Mouse (Mus musculus) ovary, postnatal 36 days (tissue): ENCODE results near the gene Ccn1.
A peak's percentile ranks its signal among the peaks of the same experiment; 100 is the strongest.

ENCODE experiments used
- DNase-seq: peaks from one replicate; pipeline ENCODE4 v3.0.0; 2022; ENCODE audit warnings: low spot score, mixed read lengths

Gene Ccn1

DNA sequence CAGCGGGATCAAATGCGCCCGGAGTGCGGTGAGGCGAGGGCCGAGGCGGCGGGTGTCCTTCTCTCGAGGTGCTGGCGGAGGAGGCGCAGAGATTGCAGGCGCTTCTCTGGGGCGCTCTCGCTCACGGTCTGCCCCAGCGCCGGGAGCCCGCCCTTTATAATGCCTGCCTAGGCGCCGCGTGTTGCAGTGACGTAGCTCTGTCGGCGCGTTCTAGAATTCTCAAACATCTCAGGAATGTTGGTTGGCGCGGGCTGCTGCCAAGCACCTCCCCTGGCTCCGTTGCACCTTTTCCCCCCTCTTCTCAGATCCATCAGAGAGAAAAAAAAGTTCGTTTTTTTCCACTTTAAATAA, at the start of gene Ccn1:
Ccn1 (minus strand) TSS at position 130 of the 351 bp plus-strand sequence.
- peak; percentile 84 for DNase-seq

DNA sequence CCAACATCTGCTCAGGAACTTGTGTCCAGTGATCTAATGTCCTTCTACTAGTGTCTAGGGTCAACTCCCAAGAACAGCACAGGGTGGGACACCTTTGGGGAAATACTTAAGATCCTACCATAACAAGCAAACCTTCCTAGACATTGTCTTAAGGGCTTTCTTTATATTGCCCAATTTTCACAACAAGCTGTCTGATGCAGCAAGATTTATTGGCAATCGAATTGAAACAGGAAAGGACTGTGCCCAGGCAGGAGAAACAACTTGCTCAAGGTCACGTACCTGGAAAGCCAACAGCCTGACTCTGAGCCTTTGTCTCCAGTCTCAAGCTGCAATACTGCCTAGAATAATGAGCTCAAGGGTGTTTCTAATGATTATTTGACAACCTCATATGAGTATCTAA, 43.6 kb upstream of the Ccn1 start:
- DNase-seq = no peak

DNA sequence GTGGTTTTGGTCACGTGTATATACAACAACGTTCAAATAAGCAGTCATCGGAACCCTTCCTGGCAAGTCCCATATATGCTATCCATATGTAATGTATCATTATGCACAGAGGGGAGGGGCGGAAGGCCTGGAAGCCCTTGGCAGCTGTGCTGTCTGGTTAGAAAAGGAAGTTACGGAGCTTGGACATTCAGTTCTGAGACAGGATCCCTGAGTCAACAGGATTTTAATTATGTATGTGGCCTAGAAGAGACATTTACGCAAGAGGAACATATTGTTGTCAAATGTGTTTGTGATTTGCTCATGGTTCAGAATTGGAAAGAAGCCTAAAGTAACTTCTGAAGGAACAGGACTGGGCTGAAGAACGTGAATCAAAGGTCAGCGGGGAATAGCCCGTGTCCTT, 42.3 kb upstream of the Ccn1 start:
- no peak for DNase-seq

DNA sequence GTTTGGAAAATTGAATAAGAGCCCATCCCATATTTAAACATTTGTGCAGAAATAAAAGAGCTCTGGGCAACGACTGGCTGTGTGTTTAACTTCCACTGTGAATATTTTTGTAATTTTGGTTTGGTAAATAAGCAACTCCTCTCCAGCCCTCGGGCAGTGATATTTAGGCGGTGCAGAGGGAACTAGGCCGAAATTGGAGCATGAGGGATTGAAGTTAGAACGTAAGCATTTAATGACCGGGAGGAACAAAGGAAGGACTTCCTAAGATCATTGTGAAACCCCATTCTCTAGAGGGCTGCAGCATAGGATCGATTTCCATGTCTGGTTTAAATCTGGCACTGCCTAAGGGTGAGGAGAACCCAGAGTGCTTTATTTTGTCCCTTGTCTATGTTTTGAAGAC, 41.6 kb upstream of the Ccn1 start:
- no peak for DNase-seq

DNA sequence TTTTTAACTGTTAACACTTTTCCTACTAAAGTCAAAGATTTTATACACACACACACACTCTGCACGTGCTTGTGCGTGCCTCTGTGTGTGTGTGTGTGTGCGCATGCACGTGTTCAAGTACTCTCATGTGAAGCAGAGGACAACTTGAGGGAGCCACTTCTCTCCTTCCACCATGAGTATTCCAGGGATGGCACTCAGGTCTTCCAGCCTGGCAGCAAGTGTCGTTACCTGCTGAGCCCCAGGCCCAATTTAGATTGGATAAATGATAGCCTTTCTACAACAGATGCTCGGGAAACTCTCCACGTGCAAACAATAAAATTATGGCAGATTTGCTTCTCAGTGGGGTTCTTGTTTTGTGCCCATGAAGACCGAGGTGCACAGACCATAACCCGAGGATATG, 39.5 kb upstream of the Ccn1 start:
- DNase-seq = no peak

DNA sequence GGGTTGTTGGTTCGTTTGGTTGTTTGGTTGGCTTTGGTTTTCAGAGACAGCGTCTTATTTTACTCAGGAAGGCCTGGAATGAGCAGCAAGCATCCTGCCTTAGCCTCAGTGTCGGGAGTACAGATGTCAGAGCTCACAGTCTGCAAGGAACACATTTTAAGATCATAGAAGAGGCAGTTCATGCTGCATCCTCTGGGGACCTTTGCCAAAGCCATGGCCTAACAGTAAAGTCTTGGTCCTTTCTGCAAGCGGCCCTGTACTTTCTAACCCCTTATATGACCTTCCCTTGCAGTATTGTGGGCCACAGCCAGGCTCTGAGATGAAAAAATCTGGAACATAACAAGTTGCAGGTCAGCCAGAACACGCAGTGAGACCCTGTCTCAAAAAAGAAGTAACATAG, 38.1 kb upstream of the Ccn1 start:
- DNase-seq = no peak

DNA sequence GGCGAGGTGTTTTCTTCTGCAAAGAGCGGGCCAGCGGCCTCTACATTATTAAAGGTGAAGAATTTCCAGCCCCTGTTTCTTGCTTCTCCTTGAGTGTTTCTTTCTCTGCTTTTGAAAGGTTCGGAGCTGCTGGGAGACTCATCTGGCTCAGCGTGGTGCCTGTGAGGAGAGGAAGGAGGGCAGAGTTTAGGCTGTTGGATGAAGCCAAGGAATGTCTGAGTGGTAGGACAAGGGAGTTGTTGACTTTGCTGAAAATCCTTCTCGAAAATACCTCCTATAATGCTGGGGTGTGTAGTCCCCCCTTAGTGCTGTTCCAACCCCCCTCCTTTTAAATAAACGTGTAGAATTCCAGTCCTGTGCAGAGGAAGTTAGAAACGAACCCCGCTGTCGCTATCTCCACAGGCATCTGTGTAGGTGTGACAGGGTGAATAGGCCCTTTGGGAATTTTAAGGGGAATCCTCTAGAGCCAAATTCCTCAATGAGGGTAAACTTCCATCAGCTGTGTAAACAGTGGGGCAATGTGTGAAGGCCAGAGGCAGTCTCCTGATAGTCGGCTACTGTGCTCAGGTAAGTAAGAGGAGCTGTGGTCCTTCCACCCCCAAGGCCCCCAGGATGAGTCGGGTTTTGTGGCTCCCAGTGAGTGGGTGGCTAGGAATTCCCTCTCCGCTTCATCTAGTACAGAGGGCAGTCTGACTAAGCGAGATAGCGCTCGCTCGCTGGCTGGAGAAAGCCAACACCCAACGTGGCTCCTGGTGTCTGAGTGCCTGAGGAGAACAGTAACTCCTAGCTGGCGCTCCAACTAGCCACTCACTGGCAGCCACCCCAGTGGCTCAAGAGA, 35.0 kb upstream of the Ccn1 start:
- DNase-seq = no peak

DNA sequence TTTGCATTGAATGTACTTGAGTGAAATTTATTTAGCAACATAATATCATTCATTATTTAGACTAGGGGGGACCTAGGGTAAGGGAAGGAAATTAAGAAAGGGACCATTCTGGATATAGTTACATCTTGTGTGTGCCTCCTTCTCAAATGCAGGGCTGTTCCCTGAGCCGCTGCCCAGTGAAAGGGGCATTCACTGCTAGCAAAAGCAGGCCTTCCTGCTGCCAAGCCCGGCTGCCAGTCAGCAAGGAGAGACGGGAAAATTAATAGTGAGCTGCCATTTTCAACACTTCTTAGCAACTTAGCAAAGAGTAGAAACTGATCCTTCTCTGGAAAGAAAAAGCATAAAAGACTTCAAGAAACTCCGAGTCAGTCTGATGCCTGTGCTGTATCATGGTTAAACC, 34.4 kb upstream of the Ccn1 start:
- no peak for DNase-seq

DNA sequence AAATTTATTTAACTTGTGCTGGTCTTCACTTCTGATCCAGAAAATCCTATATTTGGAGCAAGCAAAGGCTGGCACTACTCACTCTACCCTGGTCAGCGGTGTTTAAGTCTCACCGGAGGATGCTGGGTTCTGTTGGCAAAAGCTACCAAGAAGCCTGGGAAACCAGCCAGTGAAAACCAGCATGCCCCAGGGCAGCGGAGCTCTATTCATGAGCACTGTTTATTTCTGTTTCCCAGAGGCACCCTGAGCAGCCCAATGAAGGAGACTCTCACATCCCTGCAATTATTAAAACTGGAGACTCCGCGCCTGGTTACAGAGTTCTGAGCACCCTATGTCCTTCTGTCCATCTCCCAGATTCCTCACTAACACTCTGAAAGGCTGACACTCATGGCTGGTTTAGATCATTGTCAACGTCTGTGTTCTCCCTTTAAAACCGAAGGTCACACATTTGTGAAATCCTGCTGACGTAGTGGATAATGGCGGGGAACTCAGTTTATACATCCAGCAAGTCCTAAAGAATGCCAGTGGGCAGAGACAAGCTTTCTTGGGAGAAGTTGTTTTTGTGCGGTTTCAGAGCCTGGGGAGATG, 31.7 kb upstream of the Ccn1 start:
- DNase-seq = no peak

DNA sequence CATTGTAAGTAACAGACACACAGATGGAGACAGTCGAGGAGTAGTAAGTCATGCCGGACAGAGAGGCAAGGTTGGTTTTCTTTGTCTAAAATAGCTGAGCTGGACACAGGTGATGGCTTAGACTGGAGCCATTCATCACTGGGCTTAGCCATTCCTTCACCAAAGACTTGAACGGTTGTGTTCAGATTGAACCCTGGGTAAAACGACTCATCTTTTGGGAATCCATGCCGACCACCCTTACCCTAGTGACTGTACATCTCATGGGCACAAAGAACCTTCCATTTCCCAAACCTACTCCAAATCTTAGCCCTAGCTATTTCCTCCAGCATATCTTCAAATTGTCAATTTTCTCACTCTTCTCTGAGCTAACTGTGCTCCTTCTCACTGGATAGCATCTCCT, 30.9 kb upstream of the Ccn1 start:
- no peak for DNase-seq

DNA sequence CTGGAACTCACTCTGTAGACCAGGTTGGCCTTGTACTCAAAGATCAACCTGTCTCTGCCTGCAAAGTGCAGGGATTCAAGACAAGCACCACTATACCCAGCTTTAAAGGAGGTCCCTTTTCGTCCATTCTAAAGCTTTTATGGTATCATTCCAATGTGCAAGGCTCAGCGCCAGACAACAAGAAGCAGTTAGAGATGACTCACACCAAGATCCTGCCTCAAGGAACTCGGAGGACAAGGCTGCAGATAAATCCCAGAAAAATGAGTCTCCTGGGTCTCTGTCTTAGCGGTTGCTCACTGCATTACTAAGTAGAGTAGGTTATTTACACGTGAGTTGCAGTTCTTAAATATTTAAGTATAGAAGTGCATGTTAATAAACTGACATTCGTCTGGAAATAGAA, 26.4 kb upstream of the Ccn1 start:
- DNase-seq = no peak

DNA sequence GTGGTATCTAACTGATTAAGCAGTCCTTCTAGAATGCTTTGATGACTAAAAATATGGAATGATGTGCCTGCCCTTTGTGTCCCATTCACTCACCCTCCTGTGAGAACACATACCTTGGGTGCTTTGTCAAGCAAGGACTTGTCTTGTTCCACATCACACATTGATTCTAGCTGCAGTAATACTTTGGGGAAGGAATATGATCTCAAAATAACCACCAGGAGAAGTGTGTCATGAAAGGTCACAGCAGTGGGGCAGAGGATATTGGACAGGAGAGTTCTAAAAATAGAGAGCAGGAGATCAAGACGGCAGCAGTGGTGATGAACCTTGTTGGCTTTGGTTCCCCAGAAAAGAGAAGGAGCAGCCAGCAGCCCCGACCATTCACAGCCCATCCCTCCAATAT, 25.0 kb upstream of the Ccn1 start:
- no peak for DNase-seq

DNA sequence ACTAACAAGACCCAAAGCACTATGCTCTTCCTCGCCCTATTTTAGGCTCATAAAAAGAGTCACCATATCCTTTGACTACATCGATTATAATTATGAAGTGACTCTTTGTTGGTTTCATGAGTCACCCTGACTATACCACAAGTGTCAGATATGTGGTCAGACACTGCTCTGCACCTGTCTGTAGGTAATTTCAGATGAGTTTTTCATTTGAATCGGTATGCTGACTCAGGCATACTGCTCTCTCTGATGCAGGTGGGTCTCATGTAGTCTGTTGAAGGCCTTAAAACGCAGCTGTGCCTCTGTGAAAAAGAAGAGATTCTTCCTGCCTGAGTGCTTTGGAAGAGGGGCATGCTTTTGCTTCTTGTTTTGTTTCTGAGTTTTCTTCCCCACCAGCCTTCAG, 16.6 kb upstream of the Ccn1 start:
- no peak for DNase-seq

DNA sequence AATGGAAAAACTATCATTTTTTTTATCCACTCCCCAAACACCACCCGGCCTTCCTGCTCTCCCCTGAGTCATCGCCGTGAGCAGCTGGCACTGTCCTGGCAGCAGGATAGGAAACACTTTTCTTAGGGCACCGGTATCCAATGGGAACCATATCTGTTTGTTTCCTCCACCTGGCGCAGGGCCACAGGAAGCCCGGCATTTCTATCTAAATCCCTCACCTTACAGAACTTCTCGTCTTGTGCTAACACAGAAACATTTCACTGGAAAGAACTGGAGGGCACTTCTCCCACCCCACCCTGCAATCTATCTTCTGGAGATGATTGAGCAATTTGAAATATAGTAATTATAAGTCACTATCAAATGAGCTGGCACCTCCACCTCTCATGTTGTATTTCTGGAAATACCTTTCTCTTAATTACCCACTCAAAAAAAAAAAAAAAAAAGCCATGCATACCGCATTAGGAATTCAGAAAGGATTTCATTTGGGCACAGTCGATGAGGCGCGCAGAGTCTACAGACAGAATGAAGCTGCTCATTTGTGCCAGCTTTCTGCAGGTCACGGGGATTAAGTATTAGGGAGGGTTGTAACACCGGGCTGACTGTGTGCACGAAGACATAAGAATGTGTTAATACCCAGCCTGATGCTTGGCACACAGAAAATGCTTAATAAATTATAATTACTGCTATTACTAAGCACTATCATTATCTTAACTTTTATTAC, 7.4 kb upstream of the Ccn1 start:
- no peak for DNase-seq

DNA sequence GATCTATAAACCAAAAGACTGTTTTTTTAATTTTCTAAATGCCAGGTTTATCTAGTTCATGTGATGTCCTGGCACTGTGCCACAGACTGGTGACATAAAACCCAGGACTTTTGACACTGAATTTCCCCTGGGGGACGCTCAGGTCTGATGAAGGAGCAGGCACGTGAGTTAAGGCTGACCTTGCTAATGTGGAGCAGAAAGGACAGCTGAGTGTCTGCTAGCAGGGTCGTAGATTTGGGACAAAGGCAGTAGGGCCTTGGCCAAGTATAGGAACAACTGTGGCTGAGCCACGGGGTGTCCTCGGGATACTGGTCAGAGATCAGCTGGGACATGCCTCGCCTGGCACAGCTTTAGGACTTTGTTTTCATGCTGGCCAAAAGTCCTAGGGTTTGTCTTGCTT, 5.2 kb upstream of the Ccn1 start:
- DNase-seq = no peak

DNA sequence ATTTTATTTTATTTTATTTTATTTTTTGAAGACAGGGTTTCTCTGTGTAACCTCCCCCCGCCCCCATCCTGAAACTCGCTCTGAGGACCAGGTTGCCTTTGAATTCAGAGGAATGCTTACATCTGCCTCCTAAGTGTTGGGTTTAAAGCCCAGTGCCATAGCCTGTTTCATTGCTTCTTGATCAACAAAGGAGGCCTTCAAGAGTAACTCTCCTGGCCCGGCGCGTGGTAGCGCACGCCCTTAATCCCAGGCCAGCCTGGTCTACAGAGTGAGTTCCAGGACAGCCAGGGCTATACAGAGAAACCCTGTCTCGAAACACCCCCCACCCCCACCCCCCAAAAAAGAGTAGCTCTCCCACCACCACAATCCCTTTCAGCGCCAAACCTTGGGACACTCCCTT, 4.2 kb upstream of the Ccn1 start:
- no peak for DNase-seq

DNA sequence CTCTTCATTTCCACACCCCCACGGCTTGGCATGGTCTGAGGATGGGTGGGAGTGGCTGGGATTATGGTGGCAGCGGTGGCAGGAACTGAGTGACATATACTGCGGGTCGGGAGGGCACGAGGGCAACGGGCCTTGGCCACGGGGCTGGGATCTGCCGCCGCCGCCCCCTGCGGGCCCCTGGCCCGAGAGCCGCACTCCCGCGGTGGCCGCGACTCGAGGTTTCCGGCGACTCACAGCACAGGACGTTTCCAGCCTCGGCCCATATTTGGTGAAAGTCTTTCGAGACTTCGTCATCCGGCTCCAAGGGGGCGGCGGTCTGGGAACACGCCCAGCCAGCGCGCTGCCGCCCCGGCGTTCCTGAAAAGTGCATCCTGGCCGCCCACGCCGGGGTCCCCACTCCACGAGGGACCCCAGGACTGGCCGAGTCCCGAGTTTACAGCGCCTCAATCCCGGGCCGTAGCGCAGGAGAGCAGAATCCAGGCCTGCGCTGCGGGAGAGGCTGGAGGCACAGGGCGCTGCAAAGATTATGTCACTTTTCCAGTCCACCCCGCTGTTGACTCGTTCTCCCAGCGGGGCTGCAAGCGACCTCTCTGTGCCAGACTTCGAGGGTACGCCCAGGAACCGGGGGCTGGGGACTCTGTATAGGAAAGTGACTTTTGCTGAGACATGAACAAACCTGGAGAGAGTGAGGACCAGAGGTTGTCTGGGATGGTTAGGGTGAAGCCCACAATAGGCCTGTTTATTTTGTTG, 3.6 kb upstream of the Ccn1 start:
- peak; percentile 73 for DNase-seq

DNA sequence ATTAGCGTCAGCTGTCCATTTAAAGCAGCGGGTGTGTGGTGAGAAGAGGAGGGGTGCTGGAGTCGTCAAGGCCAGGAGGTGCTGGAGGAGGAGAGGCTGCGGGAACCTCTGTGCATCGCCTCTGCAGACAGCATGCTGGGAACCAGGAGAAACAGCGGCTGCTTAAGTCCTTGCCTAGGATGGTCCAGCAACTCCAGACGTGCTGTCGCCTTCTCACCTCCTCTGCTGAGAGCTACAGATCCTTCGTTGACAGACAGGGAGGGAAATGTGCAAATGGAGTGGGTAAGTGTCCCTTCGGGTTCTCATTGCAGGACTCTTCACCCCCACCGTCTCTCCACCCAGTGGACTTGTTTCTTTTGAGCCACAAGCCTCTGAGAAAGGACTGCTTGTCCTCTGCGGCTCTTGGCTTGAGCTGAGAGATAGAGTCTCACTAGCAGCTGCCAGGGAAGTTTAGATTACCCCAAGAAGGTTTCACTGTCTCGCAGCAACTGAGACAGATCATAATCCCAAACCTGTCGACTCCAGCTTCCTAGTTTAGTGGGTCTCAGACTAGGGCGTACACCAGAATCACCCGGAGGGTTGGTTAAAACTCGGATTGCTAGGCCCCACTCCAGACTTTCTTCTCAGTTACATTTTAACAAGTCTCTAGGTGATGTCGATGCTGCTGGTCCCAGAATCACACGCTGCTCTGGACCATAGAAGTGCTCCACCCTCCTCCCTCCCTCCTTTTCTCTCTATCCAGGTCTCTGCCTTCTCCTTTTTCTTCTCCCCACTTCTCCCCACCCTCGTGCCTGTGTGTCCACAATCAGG, 2.7 kb upstream of the Ccn1 start:
- no peak for DNase-seq

DNA sequence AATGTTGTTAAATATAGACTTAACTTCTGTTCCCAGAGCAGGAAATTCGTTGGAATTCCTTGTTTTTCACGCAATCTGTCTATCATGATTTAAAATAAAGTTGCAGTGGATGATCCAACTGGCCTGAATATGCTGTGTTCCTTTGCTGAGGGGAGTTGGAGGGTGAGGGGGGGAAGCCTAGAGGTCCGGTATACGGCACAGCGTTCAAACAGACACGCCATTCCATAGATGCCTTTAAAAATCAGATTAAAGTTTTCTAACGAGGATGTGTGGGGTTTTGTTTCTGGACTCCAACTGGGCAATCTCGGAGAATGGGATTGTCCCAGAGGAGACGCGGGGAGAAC, 2.2 kb upstream of the Ccn1 start:
- DNase-seq = no peak

DNA sequence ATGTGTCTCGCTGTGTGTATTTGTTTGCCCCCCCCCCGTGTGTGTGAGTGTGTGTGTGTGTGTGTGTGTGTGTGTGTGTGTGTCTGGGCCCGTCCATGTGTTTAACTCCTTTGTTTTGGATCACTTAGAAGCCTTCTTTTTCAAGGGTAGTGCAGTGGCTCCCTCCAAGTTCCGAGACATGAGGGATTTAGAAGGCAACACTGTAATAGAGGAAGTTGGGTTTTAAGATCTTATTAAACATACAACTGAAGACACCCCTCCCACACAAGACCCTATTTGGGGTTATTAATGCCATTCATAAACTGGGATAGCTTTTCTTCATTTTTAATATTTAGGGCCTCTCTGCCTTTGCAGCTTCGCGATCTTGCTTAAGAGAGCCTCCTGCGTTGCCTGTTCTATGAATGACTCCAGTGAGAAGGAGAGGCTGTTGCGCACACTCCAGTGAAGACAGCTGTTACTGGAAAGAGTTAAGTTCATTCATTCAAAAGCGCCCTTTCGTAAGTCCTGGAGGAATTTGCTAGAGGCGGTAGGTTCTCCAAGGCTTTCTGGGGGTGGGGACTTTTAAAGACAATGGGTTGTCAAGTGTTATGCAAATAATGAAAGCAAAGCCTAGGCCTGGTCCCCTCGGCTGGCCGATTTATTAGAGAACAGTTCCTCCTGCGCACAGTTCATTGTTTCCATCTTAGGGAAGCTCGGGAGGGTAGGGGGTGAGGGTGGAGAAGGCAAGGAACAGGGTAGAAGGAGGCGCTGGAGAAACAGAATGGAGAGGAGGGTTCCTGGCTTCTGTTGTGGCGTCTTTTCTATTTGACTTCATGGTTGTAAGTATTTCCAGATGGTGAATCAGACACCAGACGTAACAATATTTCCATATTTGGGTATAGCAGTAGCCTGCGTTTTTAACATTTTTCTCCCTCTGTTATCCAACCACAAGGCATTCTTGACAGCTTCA, 1.5 kb upstream of the Ccn1 start:
- DNase-seq = no peak
